Mouse (Mus musculus): ENCODE data around the gene Tmem156. TPM values are rescaled to one million over a fixed set of nuclear protein-coding genes. Genes with fewer than 3 reads are reported as not detected.

Gene Tmem156
- polyA plus RNA-seq, 1 experiment from 2014 or later, result not detected

- ATAC-seq, result peak; percentile 69
- H3K36me3 ChIP-seq (ENCODE audit: control insufficient read depth, insufficient read depth, low read length), result no peaks in the 10 kb centered on the region
- peaks cover 7% of the 10 kb centered on the region; the same call in 1 of the 2 replicates for H3K4me1 ChIP-seq (ENCODE audit: control insufficient read depth, insufficient read depth, low read length)
- H3K27ac ChIP-seq (ENCODE audit: low read length), result peak overlapping the region; percentile 28; the same call in 1 of the 2 replicates
- H3K4me3 ChIP-seq (ENCODE audit: low read depth, low read length), result no peak overlapping the region
- no peaks in the 10 kb centered on the region for H3K9me3 ChIP-seq (replicated peaks; ENCODE audit: control insufficient read depth, low read length, poor library complexity, severe bottlenecking)
- 54% methylated on average over 13 of the region's 13 CpGs for WGBS
- H3K4me2 ChIP-seq (ENCODE audit: low read length), result no peak overlapping the region
- H3K9ac ChIP-seq (ENCODE audit: low read depth, low read length), result no peak overlapping the region
- H3K27me3 ChIP-seq (ENCODE audit: control insufficient read depth, insufficient read depth, low read depth, low read length), result no peaks in the 10 kb centered on the region
Measured at GRCm38 (mm10) chr5:65036597-65036996, 55.3 kb downstream of the Tmem156 start.

GRCm38 (mm10) chr5:65028019-65028418 lies 63.9 kb downstream of the Tmem156 start:
- H3K4me1 ChIP-seq (ENCODE audit: control insufficient read depth, insufficient read depth, low read length), result 0 out of 2 replicates have a peak, but pooled peaks cover 4% of the 10 kb centered on the region
- peak; percentile 52 for ATAC-seq
- 37% methylated on average over 9 of the region's 9 CpGs for WGBS
- no peaks in the 10 kb centered on the region for H3K9me3 ChIP-seq (replicated peaks; ENCODE audit: control insufficient read depth, low read length, poor library complexity, severe bottlenecking)
- no peaks in the 10 kb centered on the region for H3K36me3 ChIP-seq (ENCODE audit: control insufficient read depth, insufficient read depth, low read length)
- H3K9ac ChIP-seq (ENCODE audit: low read depth, low read length), result peak overlapping the region; percentile 18; the same call in 1 of the 2 replicates
- H3K4me3 ChIP-seq (ENCODE audit: low read depth, low read length), result no peak overlapping the region
- no peaks in the 10 kb centered on the region for H3K27me3 ChIP-seq (ENCODE audit: control insufficient read depth, insufficient read depth, low read depth, low read length)
- peak overlapping the region; percentile 23 for H3K27ac ChIP-seq (ENCODE audit: low read length)
- no peak overlapping the region for H3K4me2 ChIP-seq (ENCODE audit: low read length)

GRCm38 (mm10) chr5:65026776-65027175 lies 65.2 kb downstream of the Tmem156 start:
- H3K4me2 ChIP-seq (ENCODE audit: low read length), result no peak overlapping the region
- no peak overlapping the region for H3K9ac ChIP-seq (ENCODE audit: low read depth, low read length)
- no peak overlapping the region for H3K27ac ChIP-seq (ENCODE audit: low read length)
- H3K9me3 ChIP-seq (replicated peaks; ENCODE audit: control insufficient read depth, low read length, poor library complexity, severe bottlenecking), result no peaks in the 10 kb centered on the region
- ATAC-seq, result no peak
- WGBS, result 67% methylated on average over 9 of the region's 9 CpGs
- H3K27me3 ChIP-seq (ENCODE audit: control insufficient read depth, insufficient read depth, low read depth, low read length), result no peaks in the 10 kb centered on the region
- no peaks in the 10 kb centered on the region for H3K36me3 ChIP-seq (ENCODE audit: control insufficient read depth, insufficient read depth, low read length)
- 0 out of 2 replicates have a peak, but pooled peaks cover 4% of the 10 kb centered on the region for H3K4me1 ChIP-seq (ENCODE audit: control insufficient read depth, insufficient read depth, low read length)
- H3K4me3 ChIP-seq (ENCODE audit: low read depth, low read length), result no peak overlapping the region

GRCm38 (mm10) chr5:65025916-65026315 lies 66.0 kb downstream of the Tmem156 start:
- 62% methylated on average over 6 of the region's 6 CpGs for WGBS
- no peak overlapping the region for H3K27ac ChIP-seq (ENCODE audit: low read length)
- no peaks in the 10 kb centered on the region for H3K9me3 ChIP-seq (replicated peaks; ENCODE audit: control insufficient read depth, low read length, poor library complexity, severe bottlenecking)
- no peak overlapping the region for H3K4me3 ChIP-seq (ENCODE audit: low read depth, low read length)
- H3K4me2 ChIP-seq (ENCODE audit: low read length), result no peak overlapping the region
- no peak for ATAC-seq
- H3K27me3 ChIP-seq (ENCODE audit: control insufficient read depth, insufficient read depth, low read depth, low read length), result no peaks in the 10 kb centered on the region
- H3K4me1 ChIP-seq (ENCODE audit: control insufficient read depth, insufficient read depth, low read length), result 0 out of 2 replicates have a peak, but pooled peaks cover 4% of the 10 kb centered on the region
- H3K9ac ChIP-seq (ENCODE audit: low read depth, low read length), result no peak overlapping the region
- no peaks in the 10 kb centered on the region for H3K36me3 ChIP-seq (ENCODE audit: control insufficient read depth, insufficient read depth, low read length)

GRCm38 (mm10) chr5:65024641-65025040 lies 67.3 kb downstream of the Tmem156 start:
- Histone ChIP-seq H3K4me3 (ENCODE audit: low read depth, low read length) (no peak overlapping the region), H3K4me2 (ENCODE audit: low read length) (no peak overlapping the region), H3K27ac (ENCODE audit: low read length) (no peak overlapping the region), H3K27me3 (ENCODE audit: control insufficient read depth, insufficient read depth, low read depth, low read length) (no peaks in the 10 kb centered on the region), H3K9ac (ENCODE audit: low read depth, low read length) (no peak overlapping the region), H3K9me3 (replicated peaks; ENCODE audit: control insufficient read depth, low read length, poor library complexity, severe bottlenecking) (no peaks in the 10 kb centered on the region), H3K36me3 (ENCODE audit: control insufficient read depth, insufficient read depth, low read length) (no peaks in the 10 kb centered on the region), H3K4me1 (ENCODE audit: control insufficient read depth, insufficient read depth, low read length) (peaks cover 8% of the 10 kb centered on the region; the same call in 1 of the 2 replicates)
- ATAC-seq, result no peak
- 80% methylated on average over 2 of the region's 2 CpGs for WGBS

- Histone ChIP-seq H3K4me3 (ENCODE audit: low read depth, low read length) (no peak overlapping the region), H3K27ac (ENCODE audit: low read length) (no peak overlapping the region), H3K36me3 (ENCODE audit: control insufficient read depth, insufficient read depth, low read length) (no peaks in the 10 kb centered on the region), H3K4me2 (ENCODE audit: low read length) (no peak overlapping the region), H3K27me3 (ENCODE audit: control insufficient read depth, insufficient read depth, low read depth, low read length) (no peaks in the 10 kb centered on the region), H3K4me1 (ENCODE audit: control insufficient read depth, insufficient read depth, low read length) (peaks cover 4% of the 10 kb centered on the region; the same call in 1 of the 2 replicates), H3K9me3 (replicated peaks; ENCODE audit: control insufficient read depth, low read length, poor library complexity, severe bottlenecking) (no peaks in the 10 kb centered on the region), H3K9ac (ENCODE audit: low read depth, low read length) (no peak overlapping the region)
- 95% methylated on average over 4 of the region's 4 CpGs for WGBS
- ATAC-seq, result no peak
Measured at GRCm38 (mm10) chr5:65022006-65022405, 69.9 kb downstream of the Tmem156 start.

GRCm38 (mm10) chr5:65019823-65020222 lies 72.1 kb downstream of the Tmem156 start:
- Histone ChIP-seq H3K9ac (ENCODE audit: low read depth, low read length) (no peak overlapping the region), H3K27ac (ENCODE audit: low read length) (0 out of 2 replicates have a peak overlapping the region, but pooled peaks have one; percentile 31), H3K9me3 (replicated peaks; ENCODE audit: control insufficient read depth, low read length, poor library complexity, severe bottlenecking) (no peaks in the 10 kb centered on the region), H3K4me2 (ENCODE audit: low read length) (no peak overlapping the region), H3K4me1 (ENCODE audit: control insufficient read depth, insufficient read depth, low read length) (peaks cover 4% of the 10 kb centered on the region; the same call in 1 of the 2 replicates), H3K27me3 (ENCODE audit: control insufficient read depth, insufficient read depth, low read depth, low read length) (no peaks in the 10 kb centered on the region), H3K36me3 (ENCODE audit: control insufficient read depth, insufficient read depth, low read length) (no peaks in the 10 kb centered on the region), H3K4me3 (ENCODE audit: low read depth, low read length) (no peak overlapping the region)
- WGBS, result 56% methylated on average over 7 of the region's 7 CpGs
- ATAC-seq, result peak; percentile 79

- Histone ChIP-seq H3K9me3 (replicated peaks; ENCODE audit: control insufficient read depth, low read length, poor library complexity, severe bottlenecking) (no peaks in the 10 kb centered on the region), H3K36me3 (ENCODE audit: control insufficient read depth, insufficient read depth, low read length) (no peaks in the 10 kb centered on the region), H3K27ac (ENCODE audit: low read length) (no peak overlapping the region), H3K4me1 (ENCODE audit: control insufficient read depth, insufficient read depth, low read length) (peaks cover 4% of the 10 kb centered on the region; the same call in 1 of the 2 replicates), H3K27me3 (ENCODE audit: control insufficient read depth, insufficient read depth, low read depth, low read length) (no peaks in the 10 kb centered on the region), H3K4me2 (ENCODE audit: low read length) (no peak overlapping the region), H3K4me3 (ENCODE audit: low read depth, low read length) (no peak overlapping the region), H3K9ac (ENCODE audit: low read depth, low read length) (no peak overlapping the region)
- ATAC-seq, result no peak
- WGBS, result 85% methylated on average over 8 of the region's 8 CpGs
Measured at GRCm38 (mm10) chr5:65019109-65019508, 72.8 kb downstream of the Tmem156 start.

- 85% methylated on average over 3 of the region's 3 CpGs for WGBS
- Histone ChIP-seq H3K27me3 (ENCODE audit: control insufficient read depth, insufficient read depth, low read depth, low read length) (no peaks in the 10 kb centered on the region), H3K4me1 (ENCODE audit: control insufficient read depth, insufficient read depth, low read length) (peaks cover 4% of the 10 kb centered on the region; the same call in 1 of the 2 replicates), H3K4me2 (ENCODE audit: low read length) (no peak overlapping the region), H3K9ac (ENCODE audit: low read depth, low read length) (no peak overlapping the region), H3K4me3 (ENCODE audit: low read depth, low read length) (no peak overlapping the region), H3K9me3 (replicated peaks; ENCODE audit: control insufficient read depth, low read length, poor library complexity, severe bottlenecking) (no peaks in the 10 kb centered on the region), H3K36me3 (ENCODE audit: control insufficient read depth, insufficient read depth, low read length) (no peaks in the 10 kb centered on the region), H3K27ac (ENCODE audit: low read length) (no peak overlapping the region)
- no peak for ATAC-seq
Measured at GRCm38 (mm10) chr5:65015508-65015907, 76.4 kb downstream of the Tmem156 start.

Measured in midbrain, embryonic 16.5 days (tissue).